Mouse (Mus musculus) embryo, embryonic 10.5 days (tissue): Measurements from ENCODE around the gene Nfrkb.

Experiments
- DNase-seq: peaks from one replicate; pipeline ENCODE4 v3.0.0-alpha.2; 2015; ENCODE audit warnings: low spot score

Gene Nfrkb

GRCm38 (mm10) chr9:31385947-31386354 lies at the start of gene Nfrkb:
Gene Nfrkb (plus strand): TSS chr9:31386192.
- peak; percentile 97 for DNase-seq

DNA sequence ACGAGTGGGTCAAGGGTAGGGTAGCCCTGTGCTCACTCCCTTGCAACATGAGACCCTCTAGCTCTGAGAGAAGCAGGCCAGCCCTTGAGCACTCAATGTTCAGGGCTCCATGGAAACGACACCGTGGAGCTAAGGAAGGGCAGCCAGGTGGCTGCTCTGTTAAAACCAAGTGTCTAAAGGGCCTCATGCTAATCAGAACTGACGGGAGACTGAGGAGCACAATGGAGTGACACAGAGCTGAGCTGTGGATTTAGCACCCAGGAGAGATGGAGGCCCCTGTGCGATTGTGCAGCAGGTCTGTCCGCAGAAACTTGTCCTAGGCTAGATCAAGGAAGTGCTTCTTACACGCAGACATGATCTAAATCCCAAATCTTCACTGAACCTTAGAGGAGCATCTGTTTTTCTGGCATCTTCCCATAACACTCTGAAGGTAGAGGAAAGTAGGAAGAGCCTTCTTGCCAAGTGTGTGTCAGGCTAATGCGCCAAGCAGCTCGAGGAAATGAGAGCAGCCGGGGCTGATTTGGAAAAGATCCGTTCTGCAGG lies 41.6 kb upstream of the Nfrkb start:
- peak; percentile 34 for DNase-seq

GRCm38 (mm10) chr9:31346575-31347080 lies 39.4 kb upstream of the Nfrkb start:
- DNase-seq = no peak

DNA sequence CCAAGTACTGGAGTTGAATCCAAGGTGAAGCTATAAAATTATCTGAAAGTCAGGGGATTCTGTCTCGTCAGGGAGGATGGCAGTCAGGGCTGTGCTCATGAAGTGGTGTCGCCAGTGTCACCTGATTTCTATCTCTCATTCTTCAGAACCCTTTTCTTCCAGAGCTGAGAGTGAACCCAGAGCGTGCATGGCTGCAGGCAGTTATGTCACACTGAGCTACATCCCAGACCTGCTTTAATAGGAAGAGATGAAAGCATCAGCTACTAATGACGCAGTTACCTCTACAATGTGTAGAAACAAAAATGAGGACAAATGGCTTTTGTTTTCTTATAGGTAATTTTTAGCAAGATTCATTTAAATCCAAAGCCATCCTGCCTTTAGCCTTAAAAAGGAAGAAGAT lies 37.5 kb upstream of the Nfrkb start:
- DNase-seq = no peak

DNA sequence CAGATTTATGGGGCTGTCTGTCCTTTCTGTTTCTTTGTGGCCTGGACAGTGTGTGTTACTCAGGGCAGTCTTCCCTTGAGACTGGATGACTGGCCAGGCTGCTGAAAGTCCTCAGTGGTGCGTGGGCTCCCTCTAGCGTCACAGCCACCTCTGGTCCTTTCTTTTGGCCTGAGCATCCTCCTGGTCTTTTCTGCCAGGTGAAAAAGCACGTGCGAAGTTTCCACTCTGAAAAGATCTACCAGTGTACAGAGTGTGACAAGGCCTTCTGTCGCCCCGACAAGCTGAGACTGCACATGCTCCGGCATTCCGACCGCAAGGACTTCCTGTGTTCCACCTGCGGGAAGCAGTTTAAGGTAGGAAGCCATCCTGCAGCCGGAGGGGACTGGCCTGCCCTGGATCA lies 37.1 kb upstream of the Nfrkb start:
- DNase-seq = peak; percentile 83

- DNase-seq = no peak
Observed at GRCm38 (mm10) chr9:31352716-31353115, 33.3 kb upstream of the Nfrkb start.

DNA sequence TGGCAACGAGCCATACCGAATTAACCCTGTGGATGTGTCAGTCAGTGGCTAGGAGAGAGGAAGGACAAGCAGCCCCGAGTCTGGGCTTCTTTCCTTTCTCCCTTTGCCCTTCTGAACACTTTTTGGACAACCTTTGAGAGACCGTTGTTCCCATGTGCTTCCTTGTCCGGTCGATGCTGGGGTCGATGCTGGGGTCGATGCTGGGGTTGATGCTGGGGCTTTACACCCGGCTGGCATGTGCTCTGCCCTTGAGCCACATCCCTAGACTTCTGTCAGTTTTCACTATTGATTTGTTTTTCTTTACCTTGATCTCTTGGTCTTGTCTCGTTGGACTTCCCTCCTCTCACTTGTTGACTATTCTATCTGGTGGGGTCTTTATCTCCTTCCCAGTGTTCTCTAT lies 32.5 kb upstream of the Nfrkb start:
- DNase-seq = no peak

GRCm38 (mm10) chr9:31354051-31354450 lies 31.9 kb upstream of the Nfrkb start:
- DNase-seq = no peak

DNA sequence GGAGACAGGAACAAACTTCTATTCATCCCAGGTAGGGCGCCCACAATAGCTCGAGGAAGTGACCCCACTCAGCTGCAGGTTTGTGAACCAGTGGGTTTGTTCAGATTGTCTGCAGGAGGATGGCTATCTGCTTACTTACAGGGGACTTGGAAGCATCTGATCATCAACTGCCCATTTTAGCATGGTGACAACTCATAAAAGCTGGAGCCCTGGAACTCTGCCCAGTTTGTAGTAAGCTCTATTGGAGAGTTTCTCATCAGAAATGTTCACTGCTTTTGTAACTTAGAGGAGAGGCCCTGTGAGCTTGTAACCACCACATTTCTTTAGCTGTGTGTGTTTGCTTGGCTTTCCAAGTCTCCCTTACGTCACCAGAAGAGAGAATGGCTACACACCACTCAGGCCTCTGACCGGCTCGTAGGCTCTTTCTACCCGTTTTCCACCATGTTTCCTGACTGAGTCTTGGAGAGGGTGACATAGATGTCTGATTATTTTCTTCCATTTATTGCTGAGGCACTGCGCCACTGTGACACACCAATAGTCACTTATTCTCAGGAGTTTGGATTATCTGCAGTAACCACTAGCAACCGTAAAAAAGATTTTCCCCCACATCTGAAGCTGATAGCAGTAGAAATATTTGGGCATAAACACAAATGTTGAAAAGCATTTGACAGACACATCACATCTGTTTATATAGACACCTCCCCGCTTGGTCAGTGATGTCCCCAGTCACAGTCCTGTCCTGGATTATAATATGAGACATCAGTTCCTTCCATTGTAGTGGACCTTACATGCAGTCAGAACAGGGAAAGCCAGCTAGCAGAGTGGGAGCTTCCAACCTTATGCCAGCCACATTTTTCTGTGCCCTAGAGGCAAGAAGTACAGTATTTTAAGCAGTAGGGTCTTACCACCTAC lies 22.0 kb upstream of the Nfrkb start:
- no peak for DNase-seq

DNA sequence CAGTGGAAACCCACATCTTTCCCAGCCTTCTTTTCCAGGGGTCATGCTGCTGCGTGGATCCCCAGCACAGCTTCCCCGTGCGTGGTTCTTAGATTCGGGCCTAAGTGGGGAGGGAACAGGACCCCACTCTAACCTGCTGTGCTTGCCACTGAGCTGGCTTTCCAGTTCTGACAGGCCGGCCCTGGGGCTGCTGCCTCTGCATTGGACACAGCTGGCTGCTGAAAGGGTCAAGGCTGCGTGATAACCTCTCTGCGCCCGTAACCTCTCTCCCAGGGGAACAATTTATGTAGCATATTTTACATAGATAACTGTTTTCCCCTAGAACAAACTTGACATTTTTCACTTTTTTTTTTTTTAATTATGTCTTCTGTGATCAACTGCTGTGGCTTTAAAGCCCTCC lies 20.9 kb upstream of the Nfrkb start:
- no peak for DNase-seq

GRCm38 (mm10) chr9:31371740-31372139 lies 14.3 kb upstream of the Nfrkb start:
- no peak for DNase-seq

DNA sequence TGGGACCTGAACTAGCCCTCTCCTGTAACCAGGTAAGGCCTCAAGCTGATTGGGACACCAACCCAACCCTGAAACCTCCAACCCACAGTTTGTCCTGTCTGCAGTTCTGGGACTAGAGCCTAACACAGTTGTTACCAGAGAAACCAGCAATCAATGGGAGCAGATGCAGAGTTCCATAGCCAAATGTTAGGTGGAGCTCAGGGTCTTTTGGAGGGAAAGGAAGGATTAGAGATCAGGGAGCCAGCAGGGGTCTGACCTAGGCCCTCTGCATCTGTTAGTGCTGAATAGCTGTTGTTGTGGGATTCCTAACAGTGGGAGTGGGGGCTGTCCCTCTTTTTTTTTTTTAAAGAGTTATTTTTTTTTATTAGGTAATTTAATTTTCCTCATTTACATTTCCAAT lies 9.3 kb upstream of the Nfrkb start:
- no peak for DNase-seq

DNA sequence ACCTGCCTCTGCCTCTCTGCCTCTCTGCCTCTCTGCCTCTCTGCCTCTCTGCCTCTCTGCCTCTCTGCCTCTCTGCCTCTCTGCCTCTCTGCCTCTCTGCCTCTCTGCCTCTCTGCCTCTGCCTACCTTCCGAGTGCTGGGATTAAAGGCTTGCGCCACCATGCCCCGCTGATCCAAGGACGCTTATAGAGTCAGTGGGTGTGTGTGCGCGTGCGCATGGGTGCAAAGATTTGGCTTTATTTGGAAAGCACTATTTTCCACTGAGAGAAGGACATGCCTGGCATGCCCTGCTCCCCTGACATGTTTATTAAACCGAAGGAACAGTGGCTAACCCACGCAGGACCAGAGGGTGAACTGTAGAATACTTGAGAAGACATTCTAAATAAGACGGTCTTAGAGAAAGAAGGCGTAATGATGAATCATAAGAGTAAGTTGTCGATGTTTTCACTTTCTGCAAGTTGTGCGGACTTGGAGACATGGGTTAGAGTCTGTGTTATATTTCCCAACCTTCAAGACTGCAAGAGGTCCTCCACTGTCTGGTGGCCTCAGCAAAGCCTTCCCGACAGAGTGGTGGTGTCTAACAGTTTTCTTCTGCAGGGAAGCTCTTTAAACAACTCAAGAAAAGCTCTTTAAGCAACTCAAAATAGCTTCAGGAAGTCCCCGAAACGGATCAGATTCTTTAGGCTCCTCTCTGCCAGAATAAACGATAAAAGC lies 1.0 kb upstream of the Nfrkb start:
- DNase-seq = no peak

GRCm38 (mm10) chr9:31385500-31385869 lies 507 bp upstream of the Nfrkb start:
- no peak for DNase-seq

DNA sequence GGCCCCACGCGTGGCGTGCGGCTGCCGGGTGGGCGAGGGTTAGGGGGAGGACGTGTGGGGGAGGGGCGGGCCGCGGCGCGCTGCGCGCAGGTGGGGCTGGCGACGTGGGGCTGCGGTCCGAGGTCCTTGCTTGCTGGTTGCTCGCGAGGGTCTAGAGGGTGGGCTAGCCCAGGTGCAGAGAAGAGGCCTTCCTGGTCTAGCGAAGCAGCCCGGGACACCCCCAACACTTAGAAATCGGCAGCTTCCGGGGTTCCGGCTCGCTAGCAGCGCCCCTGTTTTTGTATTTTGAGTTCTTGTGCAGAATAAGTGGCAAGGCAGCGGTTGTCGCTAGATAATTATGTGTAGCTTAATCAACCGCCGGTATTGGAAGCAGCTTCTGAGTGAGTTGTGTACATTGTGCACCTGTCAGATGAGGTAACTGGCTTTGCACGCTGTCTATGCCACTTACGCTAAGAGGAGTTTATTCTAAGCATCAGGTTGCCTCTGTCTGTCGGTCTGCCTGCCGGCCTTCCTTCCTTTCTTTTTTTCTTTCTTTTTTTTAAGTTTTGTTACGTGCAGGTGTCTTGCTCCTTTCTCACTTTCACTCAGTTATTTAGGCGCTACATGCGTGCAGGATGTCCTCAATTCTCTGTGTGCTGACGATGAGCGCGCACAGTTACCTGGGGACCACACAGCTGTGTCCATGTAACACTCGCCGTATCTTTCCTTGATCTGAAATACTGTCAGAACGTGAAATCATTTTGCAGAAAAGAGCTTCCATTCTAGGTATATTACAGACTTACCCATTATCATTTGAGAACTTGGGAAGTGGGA lies 582 bp downstream of the Nfrkb start:
- peak; percentile 28 for DNase-seq

DNA sequence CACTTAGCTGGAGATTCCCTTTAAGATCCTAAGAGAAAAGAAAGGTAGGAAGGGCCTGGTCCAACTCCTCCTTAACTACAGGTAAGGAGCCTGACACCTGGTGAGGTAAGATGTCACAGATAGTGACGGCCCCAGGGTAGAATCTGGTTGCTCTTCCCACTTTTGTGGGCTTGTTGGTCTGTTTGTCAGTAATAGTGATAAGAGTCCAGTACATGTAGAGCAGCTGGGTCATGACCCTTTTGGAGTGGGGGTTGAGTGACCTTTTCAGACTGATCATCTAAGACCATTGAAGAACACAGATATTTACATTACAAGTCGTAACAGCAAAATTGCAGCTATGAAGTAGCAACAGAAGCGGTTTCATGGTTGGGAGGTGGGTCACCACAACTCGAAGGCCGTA lies 1.2 kb downstream of the Nfrkb start:
- no peak for DNase-seq

- peak; percentile 79 for DNase-seq
Observed at GRCm38 (mm10) chr9:31400441-31400840, 14.4 kb downstream of the Nfrkb start.

GRCm38 (mm10) chr9:31404311-31404710 lies 18.3 kb downstream of the Nfrkb start:
- no peak for DNase-seq

- DNase-seq = peak; percentile 46
Observed at GRCm38 (mm10) chr9:31405217-31405616, 19.2 kb downstream of the Nfrkb start.

DNA sequence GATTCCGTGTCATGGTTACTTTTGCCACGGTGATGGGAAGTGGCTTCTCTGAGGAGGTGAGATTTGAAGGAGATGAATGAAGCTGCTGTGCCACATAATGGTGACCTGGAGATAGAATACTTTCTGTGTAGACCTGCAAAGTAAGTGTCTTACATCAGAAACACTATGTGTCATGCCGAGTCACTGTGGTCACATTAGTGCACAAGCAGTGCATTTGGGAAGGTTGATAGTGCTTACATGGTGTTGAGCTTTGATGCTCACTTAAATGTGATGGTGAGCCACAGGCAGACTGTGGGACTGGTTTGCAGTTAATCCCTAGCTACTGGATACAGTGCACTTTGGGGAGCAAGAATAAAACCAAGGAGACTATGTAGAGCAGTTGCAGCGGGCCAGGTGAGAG lies 26.2 kb downstream of the Nfrkb start:
- DNase-seq = no peak

GRCm38 (mm10) chr9:31418821-31419220 lies 32.8 kb downstream of the Nfrkb start:
- no peak for DNase-seq

GRCm38 (mm10) chr9:31422143-31422542 lies 36.2 kb downstream of the Nfrkb start:
- no peak for DNase-seq
